Mouse (Mus musculus) kidney, adult 2 months (tissue): ENCODE measurements at regions not wholly inside any gene's neighbourhood (a gene's known extent, or its start where the extent isn't known, plus 50 kb on each side); places are given as distances from the start of the nearest gene placed in this dataset.

Experiments
- DNase-seq: peaks from one replicate; pipeline ENCODE4 v3.0.0; 2021
- H3K27ac ChIP-seq: fragments of 200-500 bp; 2 replicates; pipeline ENCODE4 v1.5.1; 2012; ENCODE audit warnings: low read depth, low read length, control low read depth, inconsistent platforms; ENCODE audit not compliant: insufficient read depth
- H3K27me3 ChIP-seq: fragments of 200-500 bp; replicated peaks from 2 replicates; pipeline ENCODE4 v1.6.1; 2012; ENCODE audit warnings: mild to moderate bottlenecking, moderate library complexity, low read length, inconsistent platforms; ENCODE audit not compliant: control insufficient read depth, insufficient read depth
- H3K36me3 ChIP-seq: fragments of 200-500 bp; 2 replicates; pipeline ENCODE4 v1.6.1; 2012; ENCODE audit warnings: mild to moderate bottlenecking, moderate library complexity, low read length, inconsistent platforms; ENCODE audit not compliant: control insufficient read depth, insufficient read depth
- H3K4me1 ChIP-seq: fragments of 200-500 bp; 2 replicates; pipeline ENCODE4 v1.6.1; 2011; ENCODE audit warnings: low read length; ENCODE audit not compliant: control insufficient read depth, insufficient read depth
- H3K4me3 ChIP-seq: fragments of 200-500 bp; 2 replicates; pipeline ENCODE4 v1.5.1; 2011; ENCODE audit warnings: mild to moderate bottlenecking, low read depth, low read length, control low read depth; ENCODE audit not compliant: insufficient read depth
- CTCF ChIP-seq: fragments of 200-500 bp; conservative IDR thresholded peaks from 2 replicates; pipeline ENCODE4 v1.5.1; 2011; ENCODE audit warnings: low read depth, mild to moderate bottlenecking, control low read depth, low read length, moderate library complexity, mixed read lengths; ENCODE audit not compliant: insufficient read depth, insufficient read length
- POLR2A ChIP-seq: fragments of 200-500 bp; IDR thresholded peaks from one replicate; pipeline ENCODE4 v1.6.1; 2011; ENCODE audit warnings: low read depth, low read length, control low read depth
- WGBS: fragments of 180-500 bp; shearing (Covaris S2); methylation state at CpG from one replicate; pipeline ENCODE4 v1.1.7; 2018; 5-methylcytosine and 5-hydroxymethylcytosine counted together

DNA sequence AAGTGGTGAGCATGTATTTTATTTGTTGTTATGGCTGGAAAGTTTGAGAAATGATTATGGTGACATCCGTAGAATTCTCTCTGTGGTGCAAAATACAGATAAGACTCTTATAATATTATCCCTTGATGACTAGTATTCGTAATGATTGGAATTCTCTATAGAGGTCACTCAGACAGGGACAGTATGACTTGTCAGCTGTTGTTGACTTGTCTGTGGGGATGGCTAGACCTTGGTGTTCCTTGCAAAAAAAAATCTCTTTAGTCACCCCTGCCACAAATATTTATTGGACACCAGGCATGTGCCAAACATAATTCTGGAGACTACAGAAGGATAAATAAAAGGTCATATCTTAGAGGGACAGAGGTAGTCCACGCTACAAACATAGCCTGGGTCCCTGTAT lies 1360.6 kb downstream of the Gsdmc2 start:
- H3K36me3 ChIP-seq: no peaks in the 10 kb centered on the region
- no peak overlapping the region for H3K4me3 ChIP-seq
- 93% methylated on average over 3 of the region's 3 CpGs for WGBS
- TF ChIP-seq CTCF (no peak), POLR2A (no peak)
- H3K4me1 ChIP-seq: no peaks in the 10 kb centered on the region
- no peak overlapping the region for H3K27ac ChIP-seq
- H3K27me3 ChIP-seq: no peaks in the 10 kb centered on the region
- DNase-seq: no peak

DNA sequence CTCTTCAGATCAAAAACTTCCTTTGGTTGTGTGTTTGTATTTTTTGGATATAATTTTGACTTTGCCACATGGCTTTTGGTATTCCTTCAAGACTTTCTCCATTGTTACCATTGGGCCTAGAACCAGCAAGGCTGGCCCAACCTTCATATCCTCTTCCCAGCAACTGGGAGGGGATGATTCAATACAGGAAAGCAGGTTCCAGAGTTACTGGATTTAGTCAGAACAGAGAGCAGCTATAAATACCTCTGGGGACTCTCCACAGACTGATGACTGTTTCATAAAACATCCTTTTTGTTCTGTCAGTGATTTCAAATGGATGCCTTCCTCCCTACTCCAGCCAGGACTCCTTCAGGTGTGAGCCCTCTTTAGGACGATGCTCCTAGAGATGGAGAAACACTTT lies 1361.4 kb downstream of the Gsdmc2 start:
- WGBS: 72% methylated on average over 1 of the region's 1 CpGs

DNA sequence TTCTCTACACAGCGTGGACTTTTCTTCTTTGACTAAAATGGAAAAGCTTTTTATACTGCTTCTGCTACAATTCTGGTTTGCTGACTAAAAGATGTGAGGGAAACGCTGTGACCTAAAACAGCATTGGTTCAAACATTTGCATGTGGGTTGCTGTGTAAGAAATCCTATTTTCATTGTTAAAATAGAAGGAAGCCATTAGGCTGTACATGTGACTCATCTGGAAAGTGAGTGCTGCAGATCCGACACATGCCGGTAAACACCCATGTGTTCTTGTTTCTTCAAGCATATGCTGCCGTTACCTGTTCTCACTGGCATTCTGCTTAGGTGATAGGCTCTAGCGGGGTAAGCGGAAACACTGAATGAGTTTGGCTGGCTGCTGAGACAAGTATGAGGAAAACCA lies 1362.6 kb downstream of the Gsdmc2 start:
- DNase-seq: no peak
- Histone ChIP-seq H3K27me3 (no peaks in the 10 kb centered on the region), H3K4me3 (no peak overlapping the region), H3K4me1 (no peaks in the 10 kb centered on the region), H3K27ac (no peak overlapping the region), H3K36me3 (no peaks in the 10 kb centered on the region)
- TF ChIP-seq POLR2A (no peak), CTCF (no peak)
- 79% methylated on average over 7 of the region's 7 CpGs for WGBS

More for the DNA sequence above, 1361.4 kb downstream of the Gsdmc2 start:
- no peak for DNase-seq
- no peak overlapping the region for H3K27ac ChIP-seq
- no peaks in the 10 kb centered on the region for H3K36me3 ChIP-seq
- no peak overlapping the region for H3K4me3 ChIP-seq
- H3K4me1 ChIP-seq: no peaks in the 10 kb centered on the region
- TF ChIP-seq POLR2A (no peak), CTCF (no peak)
- no peaks in the 10 kb centered on the region for H3K27me3 ChIP-seq

DNA sequence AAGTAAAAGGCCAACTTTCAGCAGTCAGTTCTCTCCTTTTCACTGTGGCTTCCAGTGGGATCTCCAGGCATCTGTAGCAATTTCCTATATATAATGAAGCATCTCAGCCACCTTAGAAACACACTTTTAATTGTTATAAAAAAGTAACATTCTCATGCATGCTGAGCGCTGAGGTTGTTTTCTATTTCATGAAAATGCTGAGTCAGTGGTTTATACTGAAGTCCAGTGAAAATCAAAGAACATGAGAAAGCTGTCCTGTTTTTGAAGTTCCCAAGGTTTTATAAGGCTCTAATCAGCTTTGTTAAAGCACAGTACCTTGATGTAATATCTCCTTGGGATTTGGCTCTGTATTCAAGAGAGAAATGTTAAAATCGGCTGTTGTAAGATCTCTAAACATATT lies 1367.2 kb downstream of the Gsdmc2 start:
- no peak overlapping the region for H3K27ac ChIP-seq
- DNase-seq: no peak
- H3K27me3 ChIP-seq: no peaks in the 10 kb centered on the region
- TF ChIP-seq POLR2A: no peak
- TF ChIP-seq CTCF: no peak
- H3K4me1 ChIP-seq: no peaks in the 10 kb centered on the region
- H3K36me3 ChIP-seq: no peaks in the 10 kb centered on the region
- no peak overlapping the region for H3K4me3 ChIP-seq
- WGBS: 89% methylated on average over 2 of the region's 2 CpGs

DNA sequence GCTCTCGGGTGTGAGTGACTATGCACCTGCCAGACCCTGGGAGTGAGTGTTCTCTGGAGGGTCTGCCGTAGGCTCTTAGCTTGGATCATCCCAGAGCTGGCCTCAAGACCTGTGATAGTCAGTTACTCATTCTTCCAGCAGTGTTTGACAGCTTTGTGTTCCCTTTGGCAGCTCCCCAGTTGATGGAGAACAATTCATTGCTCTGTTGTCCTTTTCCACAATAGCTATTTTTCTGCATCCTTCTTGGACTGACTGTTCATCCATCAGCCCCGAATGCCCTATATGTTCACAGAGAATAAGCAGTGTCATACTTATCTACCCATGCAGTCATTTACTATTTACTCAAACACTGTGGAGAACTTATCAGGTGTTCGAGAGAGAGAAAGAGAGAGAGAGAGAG lies 1368.5 kb downstream of the Gsdmc2 start:
- no peak for TF ChIP-seq CTCF
- TF ChIP-seq POLR2A: no peak
- Histone ChIP-seq H3K36me3 (no peaks in the 10 kb centered on the region), H3K27ac (no peak overlapping the region), H3K4me3 (no peak overlapping the region), H3K27me3 (no peaks in the 10 kb centered on the region), H3K4me1 (no peaks in the 10 kb centered on the region)
- 91% methylated on average over 4 of the region's 4 CpGs for WGBS
- DNase-seq: no peak

DNA sequence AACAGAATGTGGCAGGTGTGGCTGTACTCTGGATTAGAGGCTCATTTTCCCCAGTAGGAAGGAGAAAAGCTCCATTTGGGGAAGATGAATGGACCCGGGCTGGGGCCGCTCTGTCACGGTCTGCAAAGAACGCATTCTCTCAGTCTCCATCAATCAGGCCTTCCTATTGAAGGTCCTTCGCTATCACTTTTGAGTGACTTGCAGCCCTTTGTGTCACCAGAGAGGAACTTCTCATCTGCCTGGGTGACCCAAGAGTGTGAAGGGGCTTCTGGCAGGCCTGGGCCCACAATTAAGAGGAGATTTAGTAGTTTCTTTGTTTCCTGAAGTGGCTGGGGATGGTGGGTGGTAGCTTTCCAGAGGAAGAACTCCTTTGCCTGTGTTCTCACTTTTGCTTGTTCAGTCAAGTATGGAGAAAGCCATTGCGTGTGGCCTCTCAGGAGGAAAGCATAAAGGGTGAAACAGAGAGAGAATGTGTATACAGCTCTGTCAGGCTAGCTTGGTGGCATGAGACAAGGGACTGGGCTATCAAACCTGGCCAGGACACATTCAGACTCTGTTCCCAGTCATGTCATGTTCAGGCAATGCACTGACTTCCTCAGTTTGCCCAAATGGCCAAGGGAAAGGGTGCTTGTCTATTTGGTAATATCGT lies 1374.2 kb downstream of the Gsdmc2 start:
- H3K4me3 ChIP-seq: no peak overlapping the region
- TF ChIP-seq POLR2A (no peak), CTCF (no peak)
- no peaks in the 10 kb centered on the region for H3K4me1 ChIP-seq
- no peaks in the 10 kb centered on the region for H3K27me3 ChIP-seq
- DNase-seq: no peak
- 88% methylated on average over 7 of the region's 7 CpGs for WGBS
- H3K36me3 ChIP-seq: no peaks in the 10 kb centered on the region
- H3K27ac ChIP-seq: no peak overlapping the region

DNA sequence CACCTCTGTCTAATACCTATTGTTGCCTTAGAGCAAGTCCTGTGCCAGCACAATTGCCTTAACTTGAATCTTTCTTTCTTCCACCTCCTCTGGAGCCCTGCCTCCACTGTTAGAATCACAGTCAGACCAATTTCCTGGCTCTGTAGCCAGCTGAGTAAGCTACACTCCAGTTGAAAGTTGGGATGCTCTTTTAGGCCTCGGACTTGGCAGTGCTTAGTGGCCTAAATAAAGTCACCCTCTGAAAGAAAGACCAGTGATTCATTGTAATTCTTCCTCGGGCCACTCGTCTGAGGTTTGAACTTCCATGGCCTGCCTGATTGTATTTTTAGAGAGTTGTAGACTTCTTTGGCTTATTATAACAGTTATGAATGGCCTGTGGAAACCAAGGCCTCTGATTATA lies 1376.9 kb downstream of the Gsdmc2 start:
- no peaks in the 10 kb centered on the region for H3K4me1 ChIP-seq
- no peak overlapping the region for H3K27ac ChIP-seq
- no peaks in the 10 kb centered on the region for H3K27me3 ChIP-seq
- WGBS: 57% methylated on average over 3 of the region's 3 CpGs
- no peak for DNase-seq
- H3K4me3 ChIP-seq: no peak overlapping the region
- TF ChIP-seq POLR2A (no peak), CTCF (no peak)
- no peaks in the 10 kb centered on the region for H3K36me3 ChIP-seq
